Mouse (Mus musculus) activated CD4-positive, CD25-positive, alpha-beta regulatory T cell, adult 9 weeks (primary cell): ENCODE results near the gene Ugt3a2. TPM values are rescaled to one million over a fixed set of nuclear protein-coding genes. Genes with fewer than 3 reads are reported as not detected.

Experiments used
- polyA plus RNA-seq: library from polyadenylated mRNA; unstranded; fragments of 100-300 nt; shearing (Covaris generic); gene quantifications from one replicate; pipeline ENCODE4 v1.2.1, GENCODE M21; 2017

Gene Ugt3a2
- not detected for polyA plus RNA-seq

DNA sequence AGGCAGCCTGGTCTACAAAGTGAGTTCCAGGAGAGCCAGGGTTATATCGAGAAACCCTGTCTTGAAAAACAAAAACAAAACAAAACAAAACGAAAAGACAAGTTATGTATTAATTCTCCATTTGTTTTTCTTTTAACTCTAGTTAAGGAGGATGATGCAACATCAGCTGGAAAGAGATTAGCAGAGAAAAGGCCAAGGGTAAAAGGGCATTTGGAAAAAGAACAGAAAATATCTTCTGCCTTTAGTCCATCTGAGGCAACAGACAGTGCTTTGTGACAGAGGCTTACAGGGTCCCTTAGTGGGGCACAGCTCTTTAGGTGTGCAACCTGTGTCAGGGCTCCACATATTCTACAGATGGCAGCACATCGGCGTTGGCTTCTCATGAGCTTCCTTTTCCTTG lies at the start of gene Ugt3a2:
Ugt3a2 (plus strand) TSS at position 210 of the 400 bp plus-strand sequence.

Other genes starting within 250 kb of the Ugt3a2 start
- gene Lmbrd2, start 195.0 kb upstream of the Ugt3a2 start, polyA plus RNA-seq = 3.1 TPM
- 6.5 TPM for gene Skp2, start 180.1 kb upstream of the Ugt3a2 start, polyA plus RNA-seq
- gene Ugt3a1, start 58.7 kb upstream of the Ugt3a2 start, polyA plus RNA-seq = not detected
- 4.5 TPM for gene Capsl, start 100.5 kb downstream of the Ugt3a2 start, polyA plus RNA-seq
- 189 TPM for gene Il7r, start 194.6 kb downstream of the Ugt3a2 start, polyA plus RNA-seq